Mouse (Mus musculus) thymus, adult 2 months (tissue): ENCODE measurements around the gene Olfr577.

Experiments
- CTCF ChIP-seq: fragments of 200-500 bp; IDR thresholded peaks from 2 replicates; pipeline ENCODE4 v1.5.1; 2012; ENCODE audit warnings: mild to moderate bottlenecking, control low read depth, low read length, moderate library complexity, borderline replicate concordance; ENCODE audit not compliant: control insufficient read depth, poor library complexity, insufficient read depth; ENCODE audit errors: extremely low read depth
- POLR2A ChIP-seq: fragments of 200-500 bp; IDR thresholded peaks from 2 replicates; pipeline ENCODE4 v1.6.1; 2012; ENCODE audit warnings: mild to moderate bottlenecking, low read length, control low read depth, moderate library complexity; ENCODE audit not compliant: control insufficient read depth, poor library complexity, insufficient read depth; ENCODE audit errors: extremely low read depth

- no peak for TF ChIP-seq CTCF
- TF ChIP-seq POLR2A = no peak
Observed at GRCm38 (mm10) chr7:102958593-102958992, 17.1 kb downstream of the Olfr577 start, which contains the start of gene Olfr575.
